Mouse (Mus musculus): Measurements from ENCODE around the gene Sit1.

Gene Sit1

GRCm38 (mm10) chr4:43470301-43470700, 13.2 kb downstream of the Sit1 start:
- in situ Hi-C loops (cut with MboI, MseI), result no loop called here

DNA sequence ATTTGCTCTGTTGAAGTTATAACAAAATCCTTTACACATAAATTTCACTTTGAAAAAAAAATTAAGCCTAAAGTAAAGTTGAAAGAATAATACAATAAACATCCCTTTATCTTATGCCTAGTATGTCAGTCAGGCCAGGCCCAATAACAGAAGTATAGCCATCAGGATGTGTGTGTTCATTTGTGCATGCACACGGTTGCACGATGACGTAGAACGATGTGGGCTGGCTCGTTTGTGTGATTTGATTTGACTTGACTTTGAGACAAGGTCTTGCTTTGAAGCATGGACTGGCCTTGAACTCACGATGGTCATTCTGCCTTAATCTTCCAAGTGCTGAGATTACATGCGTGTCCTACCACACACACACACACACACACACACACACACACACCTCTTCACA, 16.7 kb downstream of the Sit1 start:
- in situ Hi-C loops (cut with MboI, MseI), result no loop called here

DNA sequence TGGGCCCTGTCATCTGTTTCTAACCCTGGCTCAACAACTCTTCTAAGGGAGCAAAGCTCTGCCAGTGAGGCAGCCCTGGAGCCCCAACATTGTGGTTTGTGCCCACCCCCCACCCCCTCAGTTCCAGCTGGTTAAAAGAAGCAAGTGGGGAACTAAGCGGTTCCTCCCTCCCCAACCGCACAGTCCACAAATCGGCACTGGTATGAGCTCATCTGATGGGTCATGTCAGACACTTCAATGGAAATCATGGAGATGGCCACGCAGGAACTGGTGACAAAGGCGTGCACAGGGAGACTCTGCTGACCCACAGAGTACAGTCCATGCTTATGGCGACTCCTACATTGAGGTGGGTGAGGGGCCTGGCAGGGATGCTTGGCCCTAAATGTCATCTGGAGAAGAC, 17.6 kb downstream of the Sit1 start:
- in situ Hi-C loops (cut with MboI, MseI), result no loop called here

- in situ Hi-C loops (cut with MboI, MseI), result no loop called here
Observed at GRCm38 (mm10) chr4:43463102-43463501, 20.4 kb downstream of the Sit1 start.

DNA sequence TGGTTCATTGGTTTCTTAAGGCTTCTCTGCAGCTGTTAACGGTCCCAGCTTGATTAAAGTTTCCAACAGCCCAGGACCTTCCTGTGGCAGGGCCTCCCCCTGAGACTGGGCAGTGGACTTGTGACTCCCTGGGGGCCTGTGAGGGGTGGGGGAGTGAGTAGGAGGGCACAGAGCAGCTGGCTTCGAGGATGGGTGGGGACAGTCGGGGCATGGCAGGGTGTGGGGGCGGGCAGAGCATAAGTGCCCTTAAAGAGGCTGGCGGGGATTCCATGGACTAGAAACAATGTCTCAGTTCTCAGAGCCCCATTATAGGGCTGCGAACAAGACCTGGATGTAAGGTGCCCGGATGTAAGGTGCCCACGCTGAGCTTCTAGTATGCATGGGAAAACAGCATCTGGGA, 26.4 kb downstream of the Sit1 start:
- in situ Hi-C loops (cut with MboI, MseI), result no loop called here

DNA sequence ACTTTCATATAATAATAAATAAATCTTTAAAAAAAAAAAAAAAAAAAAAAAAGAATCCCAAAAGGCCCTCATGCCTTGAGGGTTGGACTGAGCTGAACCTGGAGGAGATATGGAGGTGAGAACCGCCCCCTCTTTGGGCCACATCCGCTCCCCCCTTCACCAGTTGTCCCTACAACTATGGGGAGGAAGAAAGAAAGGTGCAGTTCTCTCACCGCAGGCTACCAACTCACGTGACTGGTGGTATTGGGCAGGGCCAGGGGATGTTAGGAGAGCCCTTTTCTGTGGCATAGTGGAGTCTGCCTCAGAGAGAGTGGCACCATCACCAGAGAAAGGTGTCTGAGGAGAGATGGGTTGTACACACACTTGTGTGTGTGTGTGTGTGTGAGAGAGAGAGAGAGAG, 27.1 kb downstream of the Sit1 start:
- in situ Hi-C loops (cut with MboI, MseI), result no loop called here

GRCm38 (mm10) chr4:43454041-43454836, 29.3 kb downstream of the Sit1 start, which contains the start of gene Cd72:
Gene Cd72, minus strand, starts transcription at chr4:43454628.
- in situ Hi-C loops (cut with MboI, MseI), result no loop called here

GRCm38 (mm10) chr4:43453413-43453812, 30.1 kb downstream of the Sit1 start:
- in situ Hi-C loops (cut with MboI, MseI), result no loop called here

DNA sequence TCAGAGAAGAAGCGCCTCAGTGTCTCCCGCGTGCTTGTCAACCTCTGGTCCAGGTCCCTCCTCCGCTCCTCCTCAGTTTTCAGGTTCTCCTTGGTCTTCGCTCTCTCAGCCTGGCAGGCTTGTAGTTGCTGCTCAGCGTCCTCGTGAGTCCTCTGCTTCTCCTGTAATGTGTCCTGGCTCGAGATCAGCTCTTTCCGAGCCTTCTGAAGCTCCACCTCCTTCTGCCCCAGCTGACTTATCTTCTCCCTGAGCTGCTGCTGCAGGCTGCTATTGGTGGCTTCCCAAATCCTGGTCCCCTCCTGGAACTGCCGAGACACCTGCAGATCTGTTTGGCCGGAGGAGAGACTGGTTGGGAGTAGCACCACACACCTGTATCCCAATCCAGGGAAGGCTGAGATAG, 31.2 kb downstream of the Sit1 start:
- in situ Hi-C loops (cut with MboI, MseI), result no loop called here

DNA sequence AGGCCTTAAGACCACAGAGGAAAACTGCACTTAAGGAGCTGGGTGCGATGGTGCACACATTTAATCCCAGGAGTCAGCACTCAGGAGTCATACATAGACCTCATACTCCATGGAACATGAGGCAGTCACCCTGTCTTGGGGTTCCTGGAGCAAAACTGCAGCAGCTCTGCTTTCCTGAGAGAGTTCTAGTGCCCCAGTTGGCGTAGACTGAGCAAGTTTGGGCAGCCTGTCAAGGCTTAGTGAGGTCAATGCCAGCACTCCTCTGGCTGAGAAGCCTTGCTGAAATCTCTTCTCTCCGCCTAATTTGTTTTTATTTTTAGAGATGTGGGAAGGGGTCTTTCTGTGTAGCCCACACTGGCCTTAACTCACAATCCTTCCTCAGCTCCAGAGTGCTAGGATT, 35.0 kb downstream of the Sit1 start:
- in situ Hi-C loops (cut with MboI, MseI), result no loop called here

DNA sequence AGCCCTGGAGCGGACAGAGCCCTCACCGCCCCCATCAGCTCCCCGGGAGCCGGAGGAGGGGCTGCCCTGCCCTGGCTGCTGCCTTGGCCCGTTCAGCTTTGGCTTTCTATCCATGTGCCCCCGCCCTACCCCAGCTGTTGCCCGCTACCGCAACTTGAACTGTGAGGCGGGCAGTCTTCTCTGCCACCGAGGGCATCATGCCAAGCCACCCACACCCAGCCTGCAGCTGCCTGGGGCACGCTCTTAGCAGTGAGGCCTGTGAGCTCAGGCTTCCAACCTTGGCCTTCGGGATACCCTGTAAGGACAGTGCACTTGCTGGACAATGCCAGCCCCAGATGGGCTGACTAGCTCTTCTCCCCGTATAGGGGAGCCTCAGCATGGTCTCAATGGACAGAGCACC, 36.3 kb downstream of the Sit1 start:
- in situ Hi-C loops (cut with MboI, MseI), result no loop called here

GRCm38 (mm10) chr4:43443511-43443910, 40.0 kb downstream of the Sit1 start:
- in situ Hi-C loops (cut with MboI, MseI), result loop anchor here (5.0 kb wide), 1 partner anchor 39 kb away; the partner anchor contains the start of gene Sit1

DNA sequence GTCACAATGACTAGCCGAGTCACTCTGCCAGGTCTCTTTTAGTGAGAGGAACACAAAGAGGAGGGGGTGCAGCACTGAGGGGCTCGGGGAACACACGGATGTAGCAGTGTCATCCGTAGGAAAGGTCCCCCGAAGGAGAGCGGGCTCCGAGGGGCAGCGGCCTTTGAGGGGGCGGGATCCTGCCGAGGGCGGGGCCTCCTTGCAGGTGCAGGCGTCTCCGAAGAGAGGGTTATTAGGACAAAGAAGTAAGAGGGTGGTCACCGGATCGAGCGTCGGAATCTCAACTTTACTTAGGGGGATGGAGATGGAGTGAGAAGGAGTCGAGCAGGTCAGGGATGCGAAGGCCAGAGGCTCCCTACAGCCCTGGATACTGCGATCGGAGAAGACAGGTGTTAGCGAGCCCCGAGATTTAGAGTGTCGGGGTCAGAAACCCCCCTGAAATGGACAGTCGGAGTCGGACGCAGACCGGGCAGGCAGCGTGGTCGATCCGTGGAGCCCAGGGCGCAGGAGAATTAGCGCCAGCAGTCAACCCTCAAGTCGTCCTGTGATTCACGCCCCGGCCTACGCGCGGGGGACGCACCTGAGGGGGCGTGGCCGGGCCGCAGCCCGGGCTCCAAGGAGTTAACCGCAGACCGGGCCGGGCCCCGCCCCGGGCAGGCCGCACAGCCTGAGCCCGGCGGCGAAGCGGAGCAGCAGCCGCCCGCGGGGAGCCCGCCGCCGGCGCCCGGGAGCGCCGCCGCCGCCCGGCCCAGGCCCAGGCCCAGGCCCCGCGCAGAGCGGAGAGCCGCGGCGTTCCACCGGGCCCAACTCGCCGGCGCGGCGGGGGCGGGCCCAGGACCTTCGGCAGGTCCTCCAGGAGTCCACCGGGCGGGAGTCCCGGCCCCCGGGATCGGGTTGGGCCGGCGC, 40.8 kb downstream of the Sit1 start:
- in situ Hi-C loops (cut with MboI, MseI), result loop anchor here (5.0 kb wide), 1 partner anchor 40 kb away; the partner anchor contains the start of gene Sit1

- in situ Hi-C loops (cut with MboI, MseI), result loop anchor here (5.0 kb wide), 1 partner anchor 40 kb away; the partner anchor contains the start of gene Sit1
Observed at GRCm38 (mm10) chr4:43442044-43442443, 41.5 kb downstream of the Sit1 start.

DNA sequence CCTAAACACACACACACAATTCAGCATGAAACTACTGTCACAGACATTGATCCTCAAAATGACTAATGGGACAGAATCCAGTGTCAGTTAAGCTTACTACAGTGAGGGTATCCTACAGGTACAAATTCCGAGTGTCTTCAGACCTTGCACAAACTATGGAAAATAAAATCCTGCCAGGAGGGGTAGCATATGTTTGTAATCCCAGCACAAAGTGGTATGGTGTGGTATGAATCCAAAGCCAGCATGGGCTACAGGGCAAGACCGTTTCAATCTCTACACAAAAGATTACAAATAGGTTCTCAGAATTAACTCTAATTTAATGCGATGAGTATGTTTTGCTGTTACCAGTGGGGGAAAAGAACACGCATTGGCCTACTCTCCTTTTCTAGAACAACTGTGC, 41.9 kb downstream of the Sit1 start, which contains the start of gene Tesk1:
Gene Tesk1 (plus strand): TSS at position 301 of the 400 bp plus-strand sequence.
- in situ Hi-C loops (cut with MboI, MseI), result loop anchor here (5.0 kb wide), 1 partner anchor 41 kb away; the partner anchor contains the start of gene Sit1

DNA sequence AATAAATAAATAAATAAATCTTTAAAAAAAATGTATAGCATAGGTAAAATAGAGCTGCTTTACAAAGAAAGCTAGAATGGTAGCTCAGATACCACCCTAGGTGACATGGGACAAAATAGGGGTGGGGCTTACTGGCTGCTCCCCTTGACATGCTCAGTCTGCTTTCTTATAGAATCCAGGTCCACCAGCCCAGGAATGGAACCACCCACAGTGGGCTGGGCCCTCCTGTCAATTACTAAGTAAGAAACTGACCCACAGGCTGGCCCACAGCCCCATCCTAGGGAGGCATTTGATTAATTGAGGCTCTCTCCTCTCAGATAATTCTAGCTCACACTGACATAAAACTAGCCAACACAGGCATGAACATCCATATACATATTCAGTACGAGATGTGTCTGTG, 50.7 kb downstream of the Sit1 start:
- in situ Hi-C loops (cut with MboI, MseI), result no loop called here
